In genomic region chr5:31241522-31242034, GRCm38 (mm10) we compare ENCODE assay signal across 8 mouse cellular contexts. TPM values are rescaled to one million over a fixed set of nuclear protein-coding genes. Genes with fewer than 3 reads are reported as not detected.
DNase-seq lines count a peak whose midpoint lies in the region; ATAC-seq and TF ChIP-seq lines count a peak whose summit lies in the region.

No protein-coding gene starts in this region.

- TF ChIP-seq CTCF in MEL (IDR thresholded peaks at IDR 0.05 in 2 of 3, conservative IDR thresholded peaks at IDR 0.05 in 1 of 3; ENCODE audit: control insufficient read depth in 1 of 3, insufficient read depth in 1 of 3, low read depth in 2 of 3, low read length in 3 of 3, poor library complexity in 1 of 3, severe bottlenecking in 1 of 3) = no peak

- H3K4me1 ChIP-seq in heart, embryonic 16.5 days (ENCODE audit: control insufficient read depth, insufficient read depth, low read length) = peaks cover 12% of the 10 kb centered on the region
- peaks cover 0 to 2% of the 10 kb centered on the region in 2 experiments; a peak in 2 of 4 replicates for H3K4me1 ChIP-seq in MEL (ENCODE audit: control insufficient read depth in 1 of 2, insufficient read depth in 2 of 2, low read length in 2 of 2)
- peaks cover 5% of the 10 kb centered on the region; the same call in 1 of the 2 replicates for H3K4me1 ChIP-seq in hindbrain, embryonic 11.5 days (replicated peaks; ENCODE audit: control insufficient read depth, insufficient read depth, low read length)
- H3K4me1 ChIP-seq in midbrain, embryonic 11.5 days (ENCODE audit: control insufficient read depth, insufficient read depth, low read length) = peaks cover 9% of the 10 kb centered on the region

- WGBS in heart, embryonic 16.5 days = under 1% methylated on average over 13 of the region's 13 CpGs
- under 1% methylated on average over 13 of the region's 13 CpGs for WGBS in hindbrain, embryonic 11.5 days
- WGBS in midbrain, embryonic 11.5 days = under 1% methylated on average over 13 of the region's 13 CpGs

- H3K9ac ChIP-seq in heart, embryonic 16.5 days (ENCODE audit: low read length) = peak overlapping the region; percentile 92
- peak overlapping the region; percentile 85 for H3K9ac ChIP-seq in MEL (ENCODE audit: control insufficient read depth, low read depth, low read length, poor library complexity, severe bottlenecking)
- H3K9ac ChIP-seq in hindbrain, embryonic 11.5 days (ENCODE audit: low read depth, low read length) = peak overlapping the region; percentile 92
- peak overlapping the region; percentile 92 for H3K9ac ChIP-seq in midbrain, embryonic 11.5 days (ENCODE audit: low read length)

- peak overlapping the region; percentile 72 for H3K4me3 ChIP-seq in heart, embryonic 16.5 days (ENCODE audit: low read length)
- peak overlapping the region; percentile 79 to 100 for H3K4me3 ChIP-seq in MEL (ENCODE audit: control insufficient read depth in 1 of 2, insufficient read depth in 1 of 2, low read depth in 2 of 2, low read length in 2 of 2)
- peak overlapping the region; percentile 92 for H3K4me3 ChIP-seq in hindbrain, embryonic 11.5 days (ENCODE audit: low read depth, low read length)
- H3K4me3 ChIP-seq in midbrain, embryonic 11.5 days (ENCODE audit: low read depth, low read length) = peak overlapping the region; percentile 95

- no peak for ATAC-seq in heart, embryonic 16.5 days (replicated peaks; ENCODE audit: extremely low read depth, insufficient read depth, low FRiP score)
- no peak for ATAC-seq in hindbrain, embryonic 11.5 days (ENCODE audit: low FRiP score)
- ATAC-seq in midbrain, embryonic 11.5 days (ENCODE audit: low FRiP score) = no peak; the same call in 1 of the 2 replicates

- no peak for TF ChIP-seq POLR2A in MEL (IDR thresholded peaks at IDR 0.05; ENCODE audit: control insufficient read depth in 1 of 2, insufficient read depth in 1 of 2, low read depth in 1 of 2, low read length in 2 of 2, poor library complexity in 1 of 2)

- no peak for TF ChIP-seq RAD21 in MEL (IDR thresholded peaks at IDR 0.05; ENCODE audit: low read depth, low read length)

- no peak for DNase-seq in heart, postnatal 10 days
- DNase-seq in MEL (ENCODE audit: low read depth, low spot score) = no peak
- no peak for DNase-seq in hindbrain, embryonic 11.5 days (ENCODE audit: low spot score)
- no peak for DNase-seq in midbrain, embryonic 11.5 days (ENCODE audit: low spot score, missing footprints)
- DNase-seq in embryo, embryonic 10 days (ENCODE audit: low spot score) = no peak
- no peak for DNase-seq in ovary, postnatal 10 days (ENCODE audit: low spot score)
- no peak for DNase-seq in adrenal gland, adult 8-10 months

- H3K9me3 ChIP-seq in heart, embryonic 16.5 days (replicated peaks; ENCODE audit: control insufficient read depth, low read length) = no peaks in the 10 kb centered on the region; the same call in 1 of the 2 replicates
- H3K9me3 ChIP-seq in MEL (replicated peaks; ENCODE audit: insufficient read depth, low read length) = no peaks in the 10 kb centered on the region
- no peaks in the 10 kb centered on the region for H3K9me3 ChIP-seq in hindbrain, embryonic 11.5 days (ENCODE audit: control insufficient read depth, low read length)
- no peaks in the 10 kb centered on the region for H3K9me3 ChIP-seq in midbrain, embryonic 11.5 days (ENCODE audit: control insufficient read depth, low read length)

- intact Hi-C loops in heart, postnatal 10 days (cut with DNase I) = loop anchor here (1.0 to 2.0 kb wide), 2 partner anchors 21 to 49 kb away; partner anchors contain the start of genes Ift172 and Ppm1g

- H3K4me2 ChIP-seq in heart, embryonic 16.5 days (ENCODE audit: low read depth, low read length) = peak overlapping the region; percentile 84
- H3K4me2 ChIP-seq in hindbrain, embryonic 11.5 days (replicated peaks; ENCODE audit: low read depth, low read length) = peak overlapping the region; percentile 78
- peak overlapping the region; percentile 94 for H3K4me2 ChIP-seq in midbrain, embryonic 11.5 days

- H3K36me3 ChIP-seq in heart, embryonic 16.5 days (ENCODE audit: control insufficient read depth, insufficient read depth) = peaks cover 25% of the 10 kb centered on the region
- H3K36me3 ChIP-seq in MEL (ENCODE audit: control insufficient read depth in 1 of 2, insufficient read depth in 2 of 2, low read length in 2 of 2) = peaks cover 6 to 7% of the 10 kb centered on the region in 2 experiments
- no peaks in the 10 kb centered on the region; the same call in 1 of the 2 replicates for H3K36me3 ChIP-seq in hindbrain, embryonic 11.5 days (ENCODE audit: control insufficient read depth, insufficient read depth, low read length)
- peaks cover 7% of the 10 kb centered on the region for H3K36me3 ChIP-seq in midbrain, embryonic 11.5 days (ENCODE audit: control insufficient read depth, insufficient read depth, low read length)

- no peaks in the 10 kb centered on the region for H3K27me3 ChIP-seq in heart, embryonic 16.5 days (ENCODE audit: control insufficient read depth, insufficient read depth, low read length)
- no peaks in the 10 kb centered on the region for H3K27me3 ChIP-seq in MEL (ENCODE audit: control insufficient read depth in 1 of 2, insufficient read depth in 2 of 2, low read length in 2 of 2)
- no peaks in the 10 kb centered on the region for H3K27me3 ChIP-seq in hindbrain, embryonic 11.5 days (ENCODE audit: control insufficient read depth, insufficient read depth, low read length)
- no peaks in the 10 kb centered on the region for H3K27me3 ChIP-seq in midbrain, embryonic 11.5 days (ENCODE audit: control insufficient read depth, insufficient read depth, low read length)

- H3K79me2 ChIP-seq in MEL (ENCODE audit: control insufficient read depth, insufficient read depth, low read length, poor library complexity) = peaks cover 17% of the 10 kb centered on the region

- TF ChIP-seq EP300 in MEL (IDR thresholded peaks at IDR 0.05; ENCODE audit: low read depth in 1 of 2, low read length in 2 of 2) = peak in 1 of 2 experiments; percentile 30; a peak in 1 of 4 replicates

- peak overlapping the region; percentile 96 for H3K27ac ChIP-seq in heart, embryonic 16.5 days (ENCODE audit: low read length)
- peak overlapping the region; percentile 38 for H3K27ac ChIP-seq in MEL (ENCODE audit: control insufficient read depth, low read depth, low read length)
- peak overlapping the region; percentile 97 for H3K27ac ChIP-seq in hindbrain, embryonic 11.5 days (ENCODE audit: low read depth, low read length)
- no peak overlapping the region; the same call in 1 of the 2 replicates for H3K27ac ChIP-seq in midbrain, embryonic 11.5 days (ENCODE audit: low read depth, low read length)

RNA-seq across cellular contexts. Expression of gene Gm9970, which starts 0.5 kb away (rescaled TPM):
- 0.29 and 0.40 TPM in 2 replicates for polyA plus RNA-seq in heart, embryonic 16.5 days (2015; fragmentation: Nextera tagmentation; extraction: Ambion mirVana)
- total RNA-seq in heart, postnatal 10 days (2021) = 1 to 10 TPM in 1 of 2 experiments, not detected in 1; 1.0 TPM
- total RNA-seq in MEL (2012; rRNA removed) = not detected in 2 replicates
- under 1 TPM in 1 of 2 experiments, not detected in 1; 0.24 TPM for polyA plus RNA-seq in MEL (2012; ENCODE audit: insufficient read depth in 1 of 2, insufficient read length in 2 of 2, low read depth in 1 of 2, low replicate concordance in 2 of 2, missing spikeins in 1 of 2)
- 0.50 and 0.80 TPM in 2 replicates for polyA plus RNA-seq in hindbrain, embryonic 11.5 days (2014; fragmentation: Nextera tagmentation; extraction: Ambion mirVana)
- 1.3 TPM in 1 of 2 replicates, not detected in the other for polyA plus RNA-seq in midbrain, embryonic 11.5 days (2014; fragmentation: Nextera tagmentation; extraction: Ambion mirVana)
- under 1 TPM in 3 of 4 experiments, not detected in 1; 0.56 to 0.81 (median 0.59) TPM for total RNA-seq in adrenal gland, adult 8-10 months (2022)

RNA-seq across cellular contexts. Expression of gene Nrbp1, which starts 0.9 kb away (rescaled TPM):
- polyA plus RNA-seq in heart, embryonic 16.5 days (2015; fragmentation: Nextera tagmentation; extraction: Ambion mirVana) = 123 TPM in 2 replicates
- total RNA-seq in heart, postnatal 10 days (2021) = 10 to 100 TPM; 83.8 to 85.2 TPM
- total RNA-seq in MEL (2012; rRNA removed) = 40.5 and 42.0 TPM in 2 replicates
- polyA plus RNA-seq in MEL (2012; ENCODE audit: insufficient read depth in 1 of 2, insufficient read length in 2 of 2, low read depth in 1 of 2, low replicate concordance in 2 of 2, missing spikeins in 1 of 2) = 10 to 100 TPM in 1 of 2 experiments, not detected in 1; 55.2 TPM
- 141 and 148 TPM in 2 replicates for polyA plus RNA-seq in hindbrain, embryonic 11.5 days (2014; fragmentation: Nextera tagmentation; extraction: Ambion mirVana)
- 147 and 148 TPM in 2 replicates for polyA plus RNA-seq in midbrain, embryonic 11.5 days (2014; fragmentation: Nextera tagmentation; extraction: Ambion mirVana)
- total RNA-seq in adrenal gland, adult 8-10 months (2022) = 100 to 1,000 TPM in 2 of 4 experiments, 10 to 100 TPM in 2; 85.7 to 104 (median 96.6) TPM

RNA-seq across cellular contexts. Expression of gene Krtcap3, which starts 9.9 kb away (rescaled TPM):
- polyA plus RNA-seq in heart, embryonic 16.5 days (2015; fragmentation: Nextera tagmentation; extraction: Ambion mirVana) = 5.4 and 6.3 TPM in 2 replicates
- total RNA-seq in heart, postnatal 10 days (2021) = 1 to 10 TPM; 2.1 to 2.5 TPM
- 1.2 and 1.3 TPM in 2 replicates for total RNA-seq in MEL (2012; rRNA removed)
- polyA plus RNA-seq in MEL (2012; ENCODE audit: insufficient read depth in 1 of 2, insufficient read length in 2 of 2, low read depth in 1 of 2, low replicate concordance in 2 of 2, missing spikeins in 1 of 2) = 1 to 10 TPM in 1 of 2 experiments, not detected in 1; 3.3 TPM
- 3.4 and 5.6 TPM in 2 replicates for polyA plus RNA-seq in hindbrain, embryonic 11.5 days (2014; fragmentation: Nextera tagmentation; extraction: Ambion mirVana)
- 2.6 and 3.4 TPM in 2 replicates for polyA plus RNA-seq in midbrain, embryonic 11.5 days (2014; fragmentation: Nextera tagmentation; extraction: Ambion mirVana)
- 1 to 10 TPM; 3.8 to 9.2 (median 4.6) TPM for total RNA-seq in adrenal gland, adult 8-10 months (2022)

RNA-seq across cellular contexts. Expression of gene Ppm1g, which starts 21.1 kb away (rescaled TPM):
- 102 and 103 TPM in 2 replicates for polyA plus RNA-seq in heart, embryonic 16.5 days (2015; fragmentation: Nextera tagmentation; extraction: Ambion mirVana)
- 10 to 100 TPM; 70.1 to 86.9 TPM for total RNA-seq in heart, postnatal 10 days (2021)
- 374 and 408 TPM in 2 replicates for total RNA-seq in MEL (2012; rRNA removed)
- 100 to 1,000 TPM; 169 to 639 TPM for polyA plus RNA-seq in MEL (2012; ENCODE audit: insufficient read depth in 1 of 2, insufficient read length in 2 of 2, low read depth in 1 of 2, low replicate concordance in 2 of 2, missing spikeins in 1 of 2)
- 148 and 156 TPM in 2 replicates for polyA plus RNA-seq in hindbrain, embryonic 11.5 days (2014; fragmentation: Nextera tagmentation; extraction: Ambion mirVana)
- 156 and 164 TPM in 2 replicates for polyA plus RNA-seq in midbrain, embryonic 11.5 days (2014; fragmentation: Nextera tagmentation; extraction: Ambion mirVana)
- 100 to 1,000 TPM in 3 of 4 experiments, 10 to 100 TPM in 1; 93.5 to 125 (median 105) TPM for total RNA-seq in adrenal gland, adult 8-10 months (2022)

RNA-seq across cellular contexts. Expression of gene Zfp513, which starts 39.5 kb away (rescaled TPM):
- polyA plus RNA-seq in heart, embryonic 16.5 days (2015; fragmentation: Nextera tagmentation; extraction: Ambion mirVana) = 6.2 and 6.5 TPM in 2 replicates
- total RNA-seq in heart, postnatal 10 days (2021) = 10 to 100 TPM; 12.7 to 12.9 TPM
- 6.0 and 7.0 TPM in 2 replicates for total RNA-seq in MEL (2012; rRNA removed)
- polyA plus RNA-seq in MEL (2012; ENCODE audit: insufficient read depth in 1 of 2, insufficient read length in 2 of 2, low read depth in 1 of 2, low replicate concordance in 2 of 2, missing spikeins in 1 of 2) = 10 to 100 TPM in 1 of 2 experiments, not detected in 1; 15.2 TPM
- polyA plus RNA-seq in hindbrain, embryonic 11.5 days (2014; fragmentation: Nextera tagmentation; extraction: Ambion mirVana) = 4.9 and 5.7 TPM in 2 replicates
- 4.2 and 6.5 TPM in 2 replicates for polyA plus RNA-seq in midbrain, embryonic 11.5 days (2014; fragmentation: Nextera tagmentation; extraction: Ambion mirVana)
- 10 to 100 TPM; 23.8 to 41.1 (median 37.2) TPM for total RNA-seq in adrenal gland, adult 8-10 months (2022)
